Mouse (Mus musculus): ENCODE results near the gene Cadm3.

The Cadm3 gene

DNA sequence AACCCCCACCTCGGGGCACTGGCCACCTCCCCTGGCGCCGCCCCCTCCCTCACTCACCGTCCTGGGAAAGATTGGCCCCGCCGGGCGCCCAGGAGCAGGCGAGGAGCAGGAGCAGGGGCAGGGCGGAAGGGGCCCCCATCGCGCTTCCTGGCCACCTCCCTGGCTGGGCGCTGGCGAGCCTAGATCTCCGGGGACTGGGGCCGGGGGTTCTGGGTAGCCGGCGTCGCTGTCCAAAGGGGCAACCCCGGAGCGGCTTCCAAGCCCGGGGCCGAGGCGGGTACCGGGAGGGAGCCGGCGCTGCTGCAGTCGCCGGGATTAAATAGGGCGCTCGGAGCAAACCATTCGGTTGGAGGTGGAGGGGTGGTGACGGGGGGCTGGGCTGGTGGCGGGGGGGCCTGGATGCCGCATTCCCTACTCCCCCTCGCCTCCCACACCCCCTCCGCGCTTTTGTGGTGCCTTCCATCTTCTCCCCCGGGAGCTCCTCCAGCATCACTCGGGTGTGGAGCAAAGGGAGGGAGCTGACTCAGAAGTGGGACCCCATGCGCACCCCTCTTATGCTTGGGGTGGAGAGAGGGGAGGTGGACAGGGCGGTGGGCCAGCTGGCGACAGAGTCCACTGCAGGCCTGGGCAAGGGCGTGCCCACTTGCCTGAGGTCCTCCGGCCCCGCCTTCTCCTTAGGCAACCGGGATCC, at the start of gene Cadm3:
Gene Cadm3 (minus strand): TSS at position 340 of the 691 bp plus-strand sequence.
- DNase-seq (ENCODE audit: low read depth) = no peak

DNA sequence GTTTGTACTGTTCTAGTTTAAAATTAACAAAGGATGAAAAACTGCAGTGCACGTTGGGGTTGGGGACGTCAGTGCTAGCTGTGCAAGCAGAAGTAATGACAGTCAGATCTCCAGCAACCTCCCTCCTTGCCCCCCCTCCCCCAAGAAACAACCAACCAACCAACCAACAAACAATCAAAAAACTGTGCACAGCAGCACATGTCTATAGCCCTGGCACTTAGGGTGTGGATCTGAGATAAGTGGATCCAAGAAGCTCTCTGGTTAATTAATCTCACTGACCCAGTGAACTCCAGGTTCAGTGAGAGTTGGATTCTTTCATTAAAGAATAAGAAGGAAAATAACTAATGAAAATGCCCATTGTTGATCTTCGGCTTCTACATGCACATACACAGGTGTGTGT, 47.1 kb upstream of the Cadm3 start:
- DNase-seq (ENCODE audit: low read depth) = no peak

DNA sequence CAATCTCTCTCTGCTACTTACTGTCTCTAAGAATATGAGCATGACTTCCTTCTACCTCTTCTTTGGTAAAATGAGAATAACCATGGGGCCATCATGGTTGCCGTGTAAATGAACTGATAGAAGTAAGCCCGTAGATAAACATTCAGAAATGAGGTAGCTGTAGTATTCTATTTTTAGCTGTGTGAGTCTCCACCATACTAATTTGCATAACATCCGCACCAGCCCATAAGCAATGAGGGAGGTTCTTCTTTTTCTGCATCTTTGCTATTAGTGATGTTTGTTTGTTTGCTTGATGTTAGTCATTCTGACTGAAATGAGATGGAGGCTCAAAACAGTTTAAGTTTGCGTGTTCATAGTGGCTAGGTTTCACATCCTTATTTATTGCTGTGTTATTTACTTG, 44.4 kb upstream of the Cadm3 start:
- DNase-seq (ENCODE audit: low read depth) = no peak

DNA sequence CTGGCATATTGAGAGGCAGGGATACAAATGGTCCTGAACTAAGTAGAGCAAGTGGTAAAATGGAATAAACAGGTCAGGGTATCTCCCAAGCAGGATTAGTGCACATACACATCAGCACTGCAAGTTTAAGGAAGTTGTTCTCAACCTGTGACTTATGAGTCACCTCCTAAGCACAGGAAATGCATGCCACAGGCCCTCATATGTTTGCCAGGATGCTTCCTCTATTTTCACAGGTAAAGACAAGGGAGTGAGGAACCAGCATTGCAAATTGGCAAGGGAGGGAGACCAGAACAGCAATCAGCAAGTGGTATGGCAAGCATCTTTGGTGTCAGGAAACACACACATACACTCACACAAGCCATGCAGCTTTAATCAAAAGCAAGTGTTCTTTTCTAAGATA, 41.6 kb upstream of the Cadm3 start:
- DNase-seq (ENCODE audit: low read depth) = no peak

DNA sequence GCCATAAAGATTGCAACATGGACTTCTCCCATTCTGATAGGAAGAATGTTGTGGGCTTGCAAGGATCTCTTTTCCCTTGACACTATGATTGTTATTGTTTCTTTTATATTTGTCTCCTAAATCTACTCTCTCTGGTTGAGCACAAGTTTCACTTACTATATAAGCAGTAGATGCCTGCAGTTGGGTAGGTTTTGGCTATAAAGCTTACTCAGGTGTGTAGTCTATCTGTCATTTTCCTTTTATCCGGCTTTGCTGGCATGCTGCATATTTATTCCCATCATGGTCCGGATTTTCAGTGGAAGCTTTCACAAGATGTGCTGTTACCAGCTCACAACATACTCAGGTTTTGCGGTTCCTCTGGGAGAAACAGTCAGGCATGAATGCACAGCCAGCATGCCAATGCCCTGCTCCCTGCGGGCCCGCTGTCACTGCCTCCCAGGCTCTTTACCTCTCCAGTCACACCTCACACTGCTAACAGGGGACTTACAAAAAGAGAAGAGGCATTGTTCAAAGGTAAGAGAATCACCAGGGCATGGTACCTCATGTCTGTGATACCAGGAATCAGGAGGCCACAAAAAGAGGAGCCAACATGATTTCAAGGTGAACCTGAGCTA, 37.3 kb upstream of the Cadm3 start:
- DNase-seq (ENCODE audit: low read depth) = no peak

DNA sequence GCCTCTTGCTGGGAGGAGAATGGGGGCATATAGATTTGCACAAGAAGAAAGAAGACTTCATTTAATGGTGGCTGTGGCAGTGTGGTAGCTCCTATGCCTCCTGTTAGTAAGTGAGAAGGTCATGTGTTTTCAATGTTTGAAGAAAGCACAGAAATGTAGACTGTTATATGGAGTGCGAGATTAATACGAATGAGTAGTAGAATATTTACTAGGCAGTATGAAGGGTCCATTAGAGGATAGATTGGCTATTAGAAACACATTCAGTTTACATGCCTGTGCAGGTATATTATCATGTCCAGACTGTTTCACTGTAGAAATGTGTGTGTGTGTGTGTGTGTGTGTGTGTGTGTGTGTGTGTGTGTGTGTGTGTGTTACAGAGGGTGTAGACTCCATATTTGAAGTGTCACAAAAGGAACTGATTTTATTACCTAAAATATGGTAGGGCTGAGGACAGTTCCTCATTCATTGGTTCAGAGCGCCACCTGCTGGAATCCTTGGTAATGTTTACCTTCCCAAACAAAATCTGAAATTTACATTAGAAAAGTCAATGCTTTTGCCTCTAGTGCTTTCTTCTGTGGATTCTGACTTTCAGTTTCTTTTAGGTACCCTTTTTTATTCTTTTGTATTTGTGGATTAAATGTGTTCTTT, 31.0 kb upstream of the Cadm3 start:
- peak; percentile 8 for DNase-seq (ENCODE audit: low read depth)

DNA sequence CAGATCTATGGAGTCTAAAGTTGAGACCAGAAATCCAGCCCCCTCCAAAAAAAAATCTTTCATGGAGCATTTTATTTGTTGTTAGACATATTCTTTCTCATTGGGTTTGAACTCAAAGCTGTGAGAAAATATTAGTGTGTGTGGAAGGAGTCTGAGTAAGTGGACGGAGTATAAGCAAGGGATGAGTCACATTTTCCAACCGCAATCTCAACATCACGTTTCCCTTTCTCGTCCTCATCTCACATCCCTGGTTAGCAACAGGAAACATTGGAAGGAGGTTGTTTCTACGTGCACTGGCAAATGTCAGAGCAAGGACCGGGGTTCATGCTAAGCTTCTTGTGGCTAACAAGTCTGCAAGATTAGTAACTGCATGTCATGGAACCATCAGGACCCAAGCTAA, 24.3 kb upstream of the Cadm3 start:
- peak; percentile 10 for DNase-seq (ENCODE audit: low read depth)

DNA sequence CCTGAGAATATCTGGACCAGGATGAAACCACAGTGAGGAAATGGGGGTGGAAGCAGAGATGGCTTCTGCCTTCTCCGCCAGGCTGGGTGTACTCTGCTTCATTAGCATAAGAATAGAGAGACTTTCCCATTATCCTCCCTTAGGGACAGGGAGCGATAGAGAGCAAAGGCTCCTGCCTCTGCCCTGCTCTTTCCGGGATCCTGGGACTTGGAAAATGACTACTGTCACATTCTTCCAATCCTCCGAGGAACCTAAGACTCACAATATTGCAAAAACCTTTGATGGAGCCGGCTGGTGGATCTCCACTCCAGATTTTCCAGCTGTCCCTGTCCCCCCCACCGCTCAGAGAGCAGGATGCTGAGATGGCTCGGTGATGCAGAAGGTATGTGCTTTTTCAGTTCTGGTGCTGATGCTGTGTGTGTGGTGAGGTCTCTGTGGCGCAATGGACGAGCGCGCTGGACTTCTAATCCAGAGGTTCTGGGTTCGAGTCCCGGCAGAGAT, 22.5 kb upstream of the Cadm3 start:
- no peak for DNase-seq (ENCODE audit: low read depth)

DNA sequence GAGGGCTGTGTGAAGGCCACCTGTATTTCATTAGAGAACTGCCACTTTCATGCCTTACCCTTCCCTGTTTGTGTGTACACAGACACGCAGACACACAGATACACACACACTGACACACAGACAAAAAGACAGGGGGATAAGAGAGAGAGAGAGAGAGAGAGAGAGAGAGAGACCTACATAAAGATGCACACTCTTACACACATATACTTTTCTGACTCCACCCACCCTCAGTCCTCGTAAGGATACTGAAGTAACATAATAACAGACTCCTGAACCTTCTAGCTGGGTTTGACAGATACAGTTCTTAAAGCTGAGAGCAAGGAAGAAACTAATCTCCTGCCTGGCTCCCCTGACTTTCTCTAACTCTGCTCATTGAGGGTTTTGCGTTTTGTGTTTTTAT, 21.9 kb upstream of the Cadm3 start:
- no peak for DNase-seq (ENCODE audit: low read depth)

DNA sequence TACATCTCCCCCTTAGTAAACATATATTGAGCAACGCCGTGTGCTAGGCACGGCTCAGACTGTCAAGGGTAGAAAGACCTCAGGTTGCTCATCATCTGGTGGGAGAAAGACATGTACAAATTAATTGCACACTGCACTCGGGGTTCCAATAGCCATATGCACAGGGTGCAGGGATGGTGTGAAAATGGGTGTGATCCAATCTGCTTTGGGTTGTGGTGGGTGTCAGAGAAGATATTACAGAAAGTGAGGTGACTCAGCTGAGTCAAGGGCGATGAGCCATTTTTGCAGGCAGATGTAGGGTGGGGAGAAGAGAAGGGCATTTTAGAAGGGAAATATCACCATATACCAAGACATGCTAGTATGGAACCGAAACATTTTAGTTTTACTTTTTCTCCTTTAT, 13.9 kb upstream of the Cadm3 start:
- DNase-seq (ENCODE audit: low read depth) = no peak

DNA sequence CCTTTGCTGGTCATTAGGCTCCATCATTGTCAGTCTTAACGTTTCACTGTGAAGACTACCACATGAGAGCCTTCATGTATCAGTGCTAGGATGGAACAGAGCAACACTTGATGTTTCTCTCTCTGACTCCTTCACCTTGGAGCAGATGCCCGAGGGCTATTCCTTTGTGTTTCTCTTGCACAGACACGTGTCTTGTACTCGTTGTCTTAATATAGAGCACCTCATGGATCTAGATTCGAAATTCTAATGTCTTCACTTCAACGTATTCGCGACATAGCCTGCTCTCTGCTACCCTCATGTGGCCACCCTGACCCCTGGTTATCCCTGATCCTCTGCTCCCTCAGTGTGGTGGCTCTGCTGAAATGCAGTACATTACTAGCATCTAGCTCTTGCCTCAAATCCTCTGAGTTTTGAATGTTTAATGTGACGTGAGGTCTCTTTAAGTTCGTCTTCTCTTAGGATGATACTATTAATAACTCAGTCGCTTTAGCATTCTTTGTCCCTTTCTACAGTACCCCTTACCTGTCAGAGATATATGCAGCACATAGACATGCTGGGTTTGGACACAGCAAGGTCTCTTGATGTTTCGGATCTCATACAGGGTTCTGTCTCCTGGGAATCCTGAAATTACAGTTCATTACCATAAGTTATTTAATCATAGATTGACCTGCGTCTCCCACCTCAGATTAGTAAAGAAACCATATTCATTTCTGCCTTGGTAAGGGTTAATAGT, 10.1 kb upstream of the Cadm3 start:
- no peak for DNase-seq (ENCODE audit: low read depth)

DNA sequence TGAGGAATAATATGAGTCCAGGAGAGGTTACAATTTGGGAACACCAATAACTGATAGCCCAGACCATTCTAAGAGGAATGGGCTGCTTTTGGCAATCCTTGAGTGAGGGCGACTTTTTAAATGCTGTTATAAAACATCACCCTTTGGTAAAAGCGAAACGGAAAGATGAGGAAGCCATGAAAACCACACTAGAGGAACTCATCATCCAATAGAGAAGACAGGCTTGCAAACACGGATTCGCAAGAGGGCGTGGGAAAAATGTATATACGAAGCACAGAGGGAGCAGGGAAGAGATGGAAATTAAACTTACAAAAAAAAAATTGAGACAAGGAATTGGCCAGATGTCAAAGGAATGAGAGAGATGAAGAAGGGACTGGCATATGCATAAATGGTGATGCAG, 6.5 kb upstream of the Cadm3 start:
- no peak for DNase-seq (ENCODE audit: low read depth)

DNA sequence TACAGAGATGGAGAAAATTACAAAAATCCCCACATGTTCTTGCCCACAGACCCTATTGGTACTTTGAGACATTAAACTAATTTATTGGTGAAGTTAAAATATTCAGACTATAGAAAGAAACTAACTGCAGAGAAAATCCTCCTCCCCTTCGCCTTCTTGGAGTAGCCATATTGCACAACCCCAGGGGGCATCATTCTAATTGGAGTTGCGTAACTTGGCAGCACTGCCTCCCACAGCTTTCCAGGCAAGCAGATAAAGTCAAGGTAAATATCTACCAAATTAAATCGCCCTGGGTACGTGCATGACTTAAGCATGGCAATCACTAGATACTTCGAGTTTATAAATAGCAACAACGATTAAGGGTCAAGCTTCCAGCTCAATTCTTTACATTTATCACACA, 4.1 kb upstream of the Cadm3 start:
- DNase-seq (ENCODE audit: low read depth) = no peak

DNA sequence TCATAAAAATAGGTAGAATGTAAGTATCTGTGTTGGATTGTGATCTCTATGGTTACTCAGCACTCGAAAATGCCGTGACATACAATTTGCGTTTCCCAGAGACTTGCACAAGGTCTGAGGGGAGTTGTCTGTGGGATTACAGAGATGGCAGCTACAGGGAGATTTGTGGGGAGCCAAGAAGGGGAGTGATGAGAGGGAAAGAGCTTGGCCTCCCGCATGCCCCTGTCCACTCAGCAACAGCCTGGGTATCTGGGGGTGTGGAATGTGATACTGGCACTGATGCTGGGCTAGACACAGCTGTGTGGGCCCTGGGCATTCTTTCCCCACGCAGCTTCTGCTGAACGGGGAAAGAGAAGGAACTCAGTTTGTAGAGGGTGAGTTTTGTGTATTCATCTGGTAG, 3.0 kb upstream of the Cadm3 start:
- no peak for DNase-seq (ENCODE audit: low read depth)

DNA sequence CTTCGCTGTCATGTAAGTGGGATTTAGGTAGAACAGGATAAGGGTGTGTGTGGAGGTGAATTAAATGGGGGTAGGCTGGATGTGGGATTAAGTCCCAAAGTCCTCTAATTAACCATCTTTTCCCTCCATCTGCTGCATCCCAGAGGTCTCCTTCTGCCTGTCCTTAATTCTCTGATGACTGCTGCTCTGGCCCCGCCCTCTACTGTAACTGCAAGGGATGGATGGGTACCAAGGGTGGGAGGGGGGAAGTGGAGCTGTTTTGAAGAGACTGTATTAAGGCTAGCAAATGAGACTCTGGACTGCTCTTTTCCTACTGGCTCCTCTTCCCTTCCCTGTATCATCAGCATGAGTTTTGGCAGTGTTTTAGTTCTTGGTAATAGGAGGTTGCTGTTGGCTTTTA, 2.1 kb upstream of the Cadm3 start:
- DNase-seq (ENCODE audit: low read depth) = no peak

DNA sequence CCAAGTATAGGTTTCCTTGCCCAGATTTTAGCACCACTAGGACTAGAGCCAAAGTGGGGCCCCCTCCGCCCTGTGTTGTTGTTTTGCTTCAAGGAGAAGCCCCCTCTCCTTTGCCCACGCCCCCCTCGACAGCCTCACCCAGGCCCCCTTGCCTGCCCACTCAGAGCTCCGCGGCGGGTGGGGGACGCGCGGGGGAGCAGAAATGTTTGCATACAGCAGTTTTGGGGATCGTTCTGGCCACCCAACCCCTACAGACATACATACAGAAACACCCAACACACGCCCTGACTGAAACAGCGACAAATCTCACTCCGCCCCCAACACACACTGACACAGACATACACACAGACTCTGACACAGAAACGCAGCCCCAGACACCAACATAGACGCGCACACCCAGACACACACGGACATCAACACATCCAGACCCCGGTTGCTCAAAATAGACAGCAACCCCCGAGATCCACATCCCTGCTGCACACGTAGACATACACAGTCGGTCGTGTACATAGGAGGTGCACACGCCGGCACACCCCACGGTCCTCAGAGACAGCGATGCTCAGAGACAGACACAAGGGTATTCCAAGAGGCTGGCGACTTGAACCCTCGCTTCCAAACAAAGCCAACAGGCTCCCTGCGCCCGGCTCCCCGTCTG, 667 bp downstream of the Cadm3 start:
- no peak for DNase-seq (ENCODE audit: low read depth)

DNA sequence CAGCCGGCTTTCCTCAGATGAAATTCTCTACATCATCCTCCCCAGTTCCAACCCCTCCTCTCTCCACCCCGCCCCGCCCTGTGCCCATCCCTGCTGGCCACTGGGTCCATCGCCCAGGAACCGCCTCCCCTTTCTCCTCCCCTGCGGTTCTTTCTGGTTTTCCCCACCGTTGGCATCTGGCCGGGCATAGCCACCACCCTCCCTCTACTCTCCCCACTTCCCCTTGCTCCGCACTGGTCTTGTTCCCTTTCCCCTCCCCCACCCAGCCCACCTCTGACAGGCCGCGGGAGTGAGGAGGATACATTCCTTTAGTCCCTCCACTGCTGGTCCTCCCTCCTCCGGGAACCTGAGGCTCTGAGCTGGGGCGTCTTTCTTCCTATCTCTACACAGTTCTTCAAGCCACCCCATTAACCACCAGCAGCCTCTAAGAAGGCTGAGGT, 1.5 kb downstream of the Cadm3 start:
- DNase-seq (ENCODE audit: low read depth) = no peak

DNA sequence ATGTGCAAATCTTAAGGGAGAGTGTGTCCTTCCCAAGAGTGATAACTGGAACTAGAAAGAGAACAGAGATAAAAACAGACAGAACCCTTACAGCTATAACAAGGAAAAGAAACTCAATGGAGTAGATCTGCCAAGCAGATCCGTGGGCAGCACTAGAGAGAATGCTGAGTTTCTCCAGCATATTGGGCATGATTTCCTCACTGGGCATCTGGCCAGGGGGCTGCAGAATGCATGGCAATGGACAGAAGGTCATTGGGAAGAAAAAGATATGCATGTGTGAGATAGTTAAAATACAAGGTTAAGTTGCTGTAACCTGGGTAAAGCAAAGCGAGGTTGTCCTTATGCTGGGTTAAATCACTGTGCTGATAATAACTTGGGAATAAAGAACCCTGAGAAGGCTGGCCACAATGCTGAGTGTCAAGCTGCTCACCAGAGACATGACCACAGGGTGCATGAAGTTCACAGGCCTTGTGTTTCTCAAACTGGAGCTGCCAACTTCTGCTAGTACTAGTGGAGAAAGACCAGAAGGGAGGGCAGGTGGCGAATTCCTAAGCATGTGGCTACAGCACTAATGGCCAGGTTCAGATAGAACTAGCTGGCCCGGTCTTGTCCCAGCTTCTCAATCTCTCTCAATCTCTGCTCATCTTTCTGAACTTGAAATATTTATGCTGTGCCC, 3.2 kb downstream of the Cadm3 start:
- DNase-seq (ENCODE audit: low read depth) = no peak

DNA sequence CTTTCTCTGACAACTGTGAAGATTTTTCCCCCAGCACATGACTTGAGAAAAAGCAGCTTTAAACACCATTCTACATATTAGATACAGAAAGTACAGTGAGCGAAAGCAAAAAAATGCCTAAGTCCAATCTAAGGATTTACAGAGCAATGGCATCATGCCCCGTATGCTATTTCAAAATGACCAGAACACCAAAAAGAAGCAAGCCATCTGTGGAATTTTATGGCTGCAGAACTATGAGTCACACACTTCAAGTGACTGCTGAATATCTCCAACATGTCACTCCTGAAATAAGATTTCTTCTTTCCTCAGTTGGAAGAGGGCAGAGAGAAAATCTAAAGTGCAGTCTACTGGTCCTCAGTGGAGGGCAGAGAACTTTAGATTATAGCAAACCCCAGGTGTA, 4.1 kb downstream of the Cadm3 start:
- no peak for DNase-seq (ENCODE audit: low read depth)

DNA sequence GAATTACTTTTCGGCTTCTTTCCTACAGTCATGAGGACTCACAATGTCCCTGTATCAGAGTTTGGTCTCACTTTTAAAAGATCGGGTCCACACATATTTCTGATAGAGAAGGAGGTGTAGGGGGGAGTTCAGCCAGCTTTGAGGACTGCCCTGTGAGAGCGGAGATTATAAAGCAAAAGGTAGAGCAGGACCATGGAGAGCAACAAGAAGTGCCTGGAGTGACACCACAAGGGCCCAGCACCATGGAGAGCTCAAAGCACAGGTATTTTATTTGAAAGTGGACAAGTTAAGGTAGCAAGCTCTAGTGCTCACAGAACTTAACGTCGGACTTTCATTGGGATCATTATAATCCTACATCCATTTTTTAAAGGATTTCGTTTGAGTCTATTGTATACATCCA, 5.8 kb downstream of the Cadm3 start:
- no peak for DNase-seq (ENCODE audit: low read depth)

DNA sequence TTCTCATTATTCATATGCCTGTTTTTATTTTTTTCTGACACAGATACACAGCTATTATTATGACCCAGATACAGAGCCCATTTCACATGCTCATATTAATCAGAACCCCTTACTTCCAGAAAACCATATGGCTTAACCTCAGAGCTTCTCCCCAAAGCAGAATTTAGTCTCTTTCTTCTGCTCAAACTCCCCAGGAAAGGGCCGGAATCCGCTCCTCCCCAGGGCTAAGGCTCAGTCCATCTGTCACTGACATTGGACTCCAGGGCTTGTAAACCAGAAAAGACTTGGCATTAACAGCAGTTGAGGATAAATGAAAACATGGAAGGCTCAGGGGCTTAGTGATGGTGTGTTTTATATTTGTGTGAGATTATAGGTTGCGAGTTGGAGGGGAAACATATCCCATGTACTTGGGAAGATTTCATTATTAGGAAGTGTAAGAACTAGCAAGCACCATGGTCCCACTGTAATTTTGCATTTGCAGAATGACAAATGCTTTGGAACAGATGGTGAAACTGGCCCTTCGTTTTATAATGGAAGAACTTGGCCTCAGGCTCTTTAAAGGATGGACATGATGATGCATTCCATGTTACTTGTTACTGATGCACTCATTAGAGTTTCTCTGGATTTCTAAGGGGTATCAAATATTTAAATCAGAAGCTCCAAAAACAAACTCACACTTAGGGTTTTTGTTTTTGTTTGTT, 7.8 kb downstream of the Cadm3 start:
- no peak for DNase-seq (ENCODE audit: low read depth)

All from fibroblast of lung, adult 2 months (primary cell).